Mouse (Mus musculus) ovary, postnatal 36 days (tissue): Measurements from ENCODE around the gene Slit1.

ENCODE experiments used
- DNase-seq: peaks from one replicate; pipeline ENCODE4 v3.0.0; 2022; ENCODE audit warnings: low spot score, mixed read lengths

Slit1 gene

DNA sequence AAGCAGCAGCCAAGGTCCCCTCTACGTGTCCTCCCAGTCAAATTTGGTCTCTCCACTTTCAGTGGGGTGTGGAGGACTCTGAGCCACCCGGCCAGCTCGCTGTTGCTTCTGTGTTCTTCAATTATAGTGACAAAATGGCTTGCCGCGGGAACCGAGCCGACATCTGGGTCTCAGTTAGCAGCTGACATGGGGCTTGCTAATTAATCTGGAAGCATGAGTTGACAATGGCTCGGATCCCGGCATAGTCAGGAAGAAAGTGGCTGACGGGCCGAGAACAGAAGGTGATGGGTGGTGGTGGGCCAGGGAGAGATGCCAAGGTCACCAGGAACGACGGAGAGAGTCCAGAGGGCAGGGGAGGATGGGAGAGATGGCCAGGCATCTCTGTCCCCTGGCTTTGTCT is 55.2 kb downstream of the Slit1 start:
- DNase-seq, result no peak

DNA sequence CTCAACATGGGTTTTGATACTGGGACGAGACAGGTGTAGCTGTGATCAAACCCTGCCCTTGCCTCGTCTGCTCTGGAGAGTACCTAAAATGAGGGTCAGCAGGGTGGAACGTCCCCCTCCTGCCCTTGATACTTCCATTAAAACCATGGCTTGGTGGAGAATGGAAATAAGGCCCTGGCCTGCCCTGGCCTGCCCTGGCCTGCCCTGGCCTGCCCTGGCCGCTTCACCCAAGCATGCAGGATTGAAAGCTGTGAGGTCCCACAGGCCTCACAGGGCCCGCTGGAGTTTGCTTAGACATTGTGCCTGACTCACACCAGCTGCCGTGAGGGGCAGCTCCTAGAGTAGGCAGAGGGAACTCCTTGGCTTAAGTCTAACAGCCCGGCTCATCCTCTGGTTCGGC is 55.6 kb downstream of the Slit1 start:
- DNase-seq, result no peak

DNA sequence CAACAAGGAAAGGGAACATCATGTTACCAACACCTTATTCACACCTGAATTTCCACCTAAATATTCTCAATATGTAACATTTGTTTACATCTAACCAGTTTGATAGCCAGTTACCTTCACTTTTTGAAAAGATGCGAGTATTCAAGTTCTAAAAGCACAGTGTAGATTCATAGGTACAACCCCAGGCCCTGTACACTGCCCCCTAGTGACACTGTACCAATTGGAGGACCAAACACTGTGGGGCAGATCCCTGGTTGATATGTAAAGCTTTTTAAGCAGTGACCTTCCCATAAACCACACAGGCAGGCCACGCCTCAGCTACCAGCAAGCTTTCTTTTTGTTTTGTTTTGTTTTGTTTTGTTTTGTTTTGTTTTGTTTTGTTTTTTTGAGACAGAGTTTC is 57.3 kb downstream of the Slit1 start:
- DNase-seq, result no peak

GRCm38 (mm10) chr19:41685453-41686086 is 57.9 kb downstream of the Slit1 start:
- DNase-seq, result no peak

DNA sequence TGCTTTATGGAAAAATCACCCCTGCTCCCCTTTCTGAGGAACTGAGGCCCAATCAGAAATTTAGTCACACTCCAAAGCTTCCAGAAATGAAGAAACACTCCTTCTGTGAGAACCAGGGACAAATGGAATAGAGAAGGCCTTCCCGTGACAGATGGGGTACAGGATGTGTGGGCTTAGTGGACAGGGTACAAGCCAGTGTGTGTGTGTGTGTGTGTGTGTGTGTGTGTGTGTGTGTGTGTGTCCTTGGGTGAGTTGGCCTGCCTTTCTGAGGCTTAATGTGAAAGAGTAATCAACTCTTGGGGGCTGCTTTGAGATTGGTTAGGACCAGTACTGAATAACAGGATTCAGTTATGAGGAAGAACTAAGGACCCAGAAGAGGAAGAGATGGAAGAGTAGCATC is 58.6 kb downstream of the Slit1 start:
- no peak for DNase-seq

DNA sequence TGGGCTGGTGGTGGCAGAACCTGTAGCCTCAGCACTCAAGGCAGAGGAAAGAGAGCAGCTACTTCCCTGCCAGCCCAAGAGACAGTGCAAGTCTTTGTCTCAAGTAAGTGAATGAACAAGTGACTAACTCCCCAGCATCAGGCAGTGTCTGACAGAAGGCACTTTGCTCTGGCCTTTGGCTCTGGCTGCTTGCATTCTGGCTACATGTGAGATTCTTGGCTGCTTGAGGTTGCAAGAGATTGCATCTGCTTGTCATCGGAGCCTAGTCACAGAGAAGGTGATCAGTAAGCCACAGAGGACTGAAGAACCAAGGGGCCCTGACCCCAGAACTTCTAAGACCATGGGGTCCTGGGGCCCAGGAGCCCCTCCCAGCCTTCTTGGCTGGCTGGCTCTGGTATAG is 59.5 kb downstream of the Slit1 start:
- DNase-seq, result no peak

GRCm38 (mm10) chr19:41680267-41680666 is 63.2 kb downstream of the Slit1 start:
- no peak for DNase-seq

- DNase-seq, result no peak
Measured at GRCm38 (mm10) chr19:41679028-41679427, 64.4 kb downstream of the Slit1 start.

DNA sequence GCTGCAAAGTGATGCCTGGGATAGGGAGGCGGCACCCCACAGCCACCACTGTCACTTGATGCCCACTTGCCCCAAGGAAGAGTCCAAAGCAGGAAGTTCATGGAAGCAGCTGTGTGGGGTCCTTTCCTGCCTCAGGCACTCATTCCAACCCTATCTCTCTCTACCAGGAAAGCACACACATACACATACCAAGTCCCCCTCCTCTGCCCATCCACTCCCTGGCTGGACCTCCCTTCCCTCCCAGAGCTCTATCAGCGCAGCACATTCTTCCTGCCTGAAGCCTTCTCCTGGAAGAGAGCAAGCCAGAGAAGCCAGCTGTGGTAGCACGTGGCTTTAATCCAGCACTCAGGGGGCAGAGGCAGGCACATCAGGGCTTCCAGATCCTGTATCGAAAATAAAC is 65.9 kb downstream of the Slit1 start:
- DNase-seq, result no peak

- DNase-seq, result no peak
Measured at GRCm38 (mm10) chr19:41675583-41675982, 67.9 kb downstream of the Slit1 start.

GRCm38 (mm10) chr19:41674366-41674765 is 69.1 kb downstream of the Slit1 start:
- DNase-seq, result no peak

DNA sequence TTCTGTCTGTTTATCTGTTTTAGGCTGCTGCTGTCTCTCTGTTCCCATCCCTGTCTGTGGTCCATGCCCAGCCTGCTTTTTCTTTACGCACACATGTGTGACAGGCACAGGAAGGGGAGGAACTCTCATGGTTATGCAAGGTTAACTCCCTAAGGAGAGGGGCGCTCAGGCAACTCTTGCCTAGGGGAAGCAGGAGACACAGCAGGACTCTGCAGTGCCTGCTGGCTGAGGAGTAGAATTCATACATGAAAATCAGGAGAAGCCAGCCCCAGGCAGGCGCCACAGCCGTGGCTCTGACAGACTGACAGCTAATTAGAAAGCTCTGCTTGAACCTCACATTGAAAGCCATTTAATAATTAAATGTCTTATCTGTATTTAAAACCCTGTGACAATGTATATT is 70.6 kb downstream of the Slit1 start:
- DNase-seq, result no peak

GRCm38 (mm10) chr19:41670931-41671330 is 72.5 kb downstream of the Slit1 start:
- DNase-seq, result no peak

DNA sequence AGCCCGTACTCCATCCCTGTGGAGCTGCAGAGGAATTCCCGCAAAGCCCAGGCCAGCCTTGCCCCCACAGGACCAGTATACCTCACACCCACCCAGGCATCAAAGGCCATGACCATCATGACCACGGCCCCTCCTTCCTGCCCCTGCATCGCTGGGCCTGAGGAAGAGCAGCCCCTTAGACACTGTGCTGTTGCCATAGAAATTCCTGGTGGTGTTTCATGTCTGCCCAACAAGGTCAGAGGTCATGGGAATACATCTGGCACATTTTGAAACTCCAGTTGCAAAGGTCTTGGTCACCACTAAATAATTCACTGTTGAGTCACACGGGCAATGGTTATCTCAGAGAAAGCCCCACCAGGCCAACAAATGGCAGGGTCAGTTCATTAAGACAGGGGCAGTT is 73.0 kb downstream of the Slit1 start:
- no peak for DNase-seq

GRCm38 (mm10) chr19:41669747-41670342 is 73.6 kb downstream of the Slit1 start:
- no peak for DNase-seq

GRCm38 (mm10) chr19:41667591-41667990 is 75.9 kb downstream of the Slit1 start:
- no peak for DNase-seq

GRCm38 (mm10) chr19:41665941-41666340 is 77.5 kb downstream of the Slit1 start:
- no peak for DNase-seq

DNA sequence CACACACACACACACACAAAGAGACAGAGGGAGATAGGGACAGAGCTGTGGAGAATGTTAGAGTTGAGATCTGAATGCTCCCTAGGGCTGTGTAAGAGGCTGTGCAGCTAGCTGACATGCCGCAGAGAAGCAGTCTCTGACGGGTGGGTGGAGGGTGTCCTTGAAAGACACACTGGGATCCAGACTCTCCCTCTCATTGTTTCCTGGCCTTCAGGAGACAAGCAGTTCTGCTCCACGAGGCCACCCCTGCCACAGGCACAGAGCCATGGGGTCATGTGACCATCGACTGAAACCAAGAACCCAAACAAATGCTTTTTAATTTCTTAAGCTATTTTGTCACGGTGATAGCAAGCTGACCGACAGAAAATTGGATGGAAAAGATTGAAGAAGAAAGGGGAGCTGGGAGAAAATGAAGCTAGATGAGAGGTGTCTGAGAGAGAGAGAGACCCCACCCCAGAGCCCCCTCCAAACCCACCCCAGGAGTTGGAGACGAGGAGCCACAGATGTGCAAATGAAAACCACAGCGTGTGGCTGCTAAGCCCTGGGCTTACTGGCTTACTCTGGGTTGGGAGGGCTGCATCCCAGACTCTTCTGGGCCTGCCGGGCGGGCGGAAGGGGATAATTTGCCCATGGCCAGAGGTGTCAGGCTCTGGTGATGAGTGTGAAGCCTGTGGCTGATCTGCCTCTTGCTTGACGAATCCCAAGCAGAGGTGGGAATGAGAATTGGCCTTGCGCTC is 79.8 kb downstream of the Slit1 start:
- peak; percentile 72 for DNase-seq

GRCm38 (mm10) chr19:41661466-41661865 is 82.0 kb downstream of the Slit1 start:
- no peak for DNase-seq

- peak; percentile 72 for DNase-seq
Measured at GRCm38 (mm10) chr19:41660999-41661374, 82.5 kb downstream of the Slit1 start.

- DNase-seq, result no peak
Measured at GRCm38 (mm10) chr19:41660294-41660998, 83.0 kb downstream of the Slit1 start.

DNA sequence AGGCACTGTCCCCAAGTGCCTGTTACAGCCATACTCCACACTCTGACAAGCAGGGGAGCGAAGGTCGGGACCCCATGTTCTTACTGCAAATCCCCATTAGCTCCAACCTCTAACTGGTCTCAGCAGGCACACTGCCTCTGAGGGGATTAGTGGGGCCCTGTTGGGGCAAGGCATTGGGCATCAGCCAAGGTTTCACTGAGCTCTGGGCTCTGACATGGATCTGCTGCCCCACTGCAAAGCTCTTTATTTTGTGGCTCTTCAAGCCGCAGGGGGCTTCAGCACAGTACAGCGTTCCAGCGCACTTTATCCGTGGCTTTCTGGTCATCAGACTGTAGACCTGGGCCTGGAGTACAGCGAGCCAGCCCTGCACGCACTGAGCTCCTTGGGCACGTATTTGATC is 86.0 kb downstream of the Slit1 start:
- DNase-seq, result no peak

- DNase-seq, result no peak
Measured at GRCm38 (mm10) chr19:41656671-41657070, 86.8 kb downstream of the Slit1 start.
